Mouse (Mus musculus) ES-Bruce4 (cell line): ENCODE measurements around the gene Cck. TPM values are rescaled to one million over a fixed set of nuclear protein-coding genes. Genes with fewer than 3 reads are reported as not detected.

Experiments used
- H3K27ac ChIP-seq: 2 replicates; pipeline ENCODE4 v1.5.1; 2012; ENCODE audit warnings: low read length, inconsistent platforms; ENCODE audit not compliant: insufficient read depth
- H3K27me3 ChIP-seq: 2 replicates; pipeline ENCODE4 v1.6.1; 2012; ENCODE audit warnings: mild to moderate bottlenecking, low read length, inconsistent platforms; ENCODE audit not compliant: control insufficient read depth, poor library complexity, insufficient read depth, severe bottlenecking
- H3K36me3 ChIP-seq: 2 replicates; pipeline ENCODE4 v1.6.1; 2012; ENCODE audit warnings: inconsistent platforms, mild to moderate bottlenecking, low read length, moderate library complexity; ENCODE audit not compliant: control insufficient read depth, poor library complexity, insufficient read depth, severe bottlenecking
- H3K4me1 ChIP-seq: one replicate; pipeline ENCODE4 v1.8.1; 2011; ENCODE audit warnings: low read length; ENCODE audit not compliant: control insufficient read depth, insufficient read depth
- H3K4me3 ChIP-seq: 2 replicates; pipeline ENCODE4 v1.5.1; 2011; ENCODE audit warnings: low read depth, mild to moderate bottlenecking, low read length
- H3K9ac ChIP-seq: 2 replicates; pipeline ENCODE4 v1.6.1; 2012; ENCODE audit warnings: low read depth, mild to moderate bottlenecking, inconsistent platforms; ENCODE audit not compliant: poor library complexity, severe bottlenecking
- H3K9me3 ChIP-seq: replicated peaks from 2 replicates; pipeline ENCODE4 v1.6.1; 2012; ENCODE audit warnings: mild to moderate bottlenecking, low read length, inconsistent platforms; ENCODE audit not compliant: control insufficient read depth, poor library complexity, insufficient read depth, severe bottlenecking
- CTCF ChIP-seq: IDR thresholded peaks from one replicate; pipeline ENCODE4 v1.8.1; 2011; ENCODE audit warnings: low read depth, low read length
- EP300 ChIP-seq: IDR thresholded peaks from 2 replicates; pipeline ENCODE4 v1.6.1; 2011; ENCODE audit warnings: low read depth, low read length; ENCODE audit not compliant: insufficient read depth
- POLR2A ChIP-seq: IDR thresholded peaks from one replicate; pipeline ENCODE4 v1.8.1; 2011; ENCODE audit warnings: low read length; ENCODE audit not compliant: insufficient read depth
- polyA plus RNA-seq: library from polyadenylated mRNA; stranded (reverse); fragments of >200 nt; gene quantifications from 2 replicates; pipeline ENCODE4 v1.2.4, GENCODE M21; 2011; ENCODE audit warnings: low read depth; ENCODE audit not compliant: missing spikeins, insufficient read depth, insufficient read length

Gene Cck
- polyA plus RNA-seq, 1 experiment: 1.3 TPM

DNA sequence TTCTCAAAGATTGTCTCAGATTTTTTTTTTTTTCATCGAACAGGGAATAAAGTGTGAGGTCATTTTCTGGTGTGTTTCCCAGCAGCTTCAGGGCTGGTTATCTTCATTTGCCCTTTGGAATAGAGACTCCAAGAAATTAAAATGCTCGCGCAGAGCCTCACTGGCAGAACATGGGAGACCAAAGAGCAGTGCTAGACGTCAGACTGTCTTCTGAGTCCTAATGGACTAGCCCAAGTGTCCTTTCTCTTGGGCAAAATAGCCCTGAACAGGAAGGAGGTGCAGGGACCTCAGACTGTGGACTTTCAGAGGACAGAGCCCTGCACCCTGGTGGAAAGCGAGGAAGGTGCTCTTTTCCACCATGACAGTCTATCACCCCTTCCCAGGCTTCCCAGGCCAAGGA, 19.0 kb upstream of the Cck start:
- Histone ChIP-seq H3K27ac (no peak overlapping the region), H3K9me3 (no peaks in the 10 kb centered on the region), H3K9ac (no peak overlapping the region), H3K4me1 (no peaks in the 10 kb centered on the region), H3K4me3 (no peak overlapping the region), H3K36me3 (no peaks in the 10 kb centered on the region), H3K27me3 (no peaks in the 10 kb centered on the region; the same call in 1 of the 2 replicates)
- no peak for TF ChIP-seq POLR2A
- no peak for TF ChIP-seq CTCF
- no peak for TF ChIP-seq EP300

- no peaks in the 10 kb centered on the region; the same call in 1 of the 2 replicates for H3K27me3 ChIP-seq
Measured at GRCm38 (mm10) chr9:121511911-121512310, 16.4 kb upstream of the Cck start.

DNA sequence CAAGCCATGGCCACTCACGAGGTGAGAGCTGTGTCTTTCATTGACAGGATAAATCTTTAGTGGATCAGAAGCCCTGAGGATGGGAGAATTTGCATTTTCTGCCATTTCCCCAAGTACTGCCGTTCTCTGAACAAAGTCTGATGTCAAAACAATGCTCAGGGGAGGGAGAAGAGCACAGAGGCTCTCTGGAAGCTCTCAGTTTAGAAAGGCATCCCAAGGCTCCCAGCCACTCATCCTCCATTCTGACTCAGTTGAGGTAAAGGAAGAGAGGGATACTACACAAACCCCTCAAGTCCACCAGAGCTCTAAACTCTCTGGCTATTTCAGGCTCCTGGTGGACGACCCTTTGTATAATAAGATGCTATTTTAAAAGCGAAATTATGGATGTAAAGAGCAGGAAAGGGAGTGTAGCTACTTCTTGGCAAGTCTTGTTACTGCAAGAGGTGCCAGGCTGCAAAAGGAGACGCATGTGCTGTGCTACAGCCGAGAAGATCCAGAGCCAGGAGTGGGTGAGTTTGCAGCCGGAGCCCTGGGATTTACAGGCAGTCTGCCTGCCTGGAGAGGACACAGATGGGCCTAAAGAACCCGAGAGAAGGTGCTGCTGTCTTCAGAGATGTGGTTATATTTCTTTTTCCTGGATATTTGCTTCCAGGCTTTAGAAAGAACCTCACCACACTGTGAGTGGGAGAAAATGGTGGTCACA, 11.1 kb upstream of the Cck start:
- no peak overlapping the region for H3K4me3 ChIP-seq
- no peak overlapping the region for H3K9ac ChIP-seq
- no peaks in the 10 kb centered on the region for H3K4me1 ChIP-seq
- no peaks in the 10 kb centered on the region for H3K9me3 ChIP-seq
- H3K27me3 ChIP-seq: no peaks in the 10 kb centered on the region
- TF ChIP-seq EP300: no peak
- TF ChIP-seq CTCF: no peak
- TF ChIP-seq POLR2A: no peak
- H3K36me3 ChIP-seq: no peaks in the 10 kb centered on the region
- H3K27ac ChIP-seq: no peak overlapping the region

More at GRCm38 (mm10) chr9:121511911-121512310, 16.4 kb upstream of the Cck start:
- Histone ChIP-seq H3K4me1 (no peaks in the 10 kb centered on the region), H3K4me3 (no peak overlapping the region), H3K9me3 (no peaks in the 10 kb centered on the region), H3K36me3 (no peaks in the 10 kb centered on the region), H3K27ac (no peak overlapping the region), H3K9ac (no peak overlapping the region)
- TF ChIP-seq POLR2A (no peak), CTCF (no peak), EP300 (no peak)

DNA sequence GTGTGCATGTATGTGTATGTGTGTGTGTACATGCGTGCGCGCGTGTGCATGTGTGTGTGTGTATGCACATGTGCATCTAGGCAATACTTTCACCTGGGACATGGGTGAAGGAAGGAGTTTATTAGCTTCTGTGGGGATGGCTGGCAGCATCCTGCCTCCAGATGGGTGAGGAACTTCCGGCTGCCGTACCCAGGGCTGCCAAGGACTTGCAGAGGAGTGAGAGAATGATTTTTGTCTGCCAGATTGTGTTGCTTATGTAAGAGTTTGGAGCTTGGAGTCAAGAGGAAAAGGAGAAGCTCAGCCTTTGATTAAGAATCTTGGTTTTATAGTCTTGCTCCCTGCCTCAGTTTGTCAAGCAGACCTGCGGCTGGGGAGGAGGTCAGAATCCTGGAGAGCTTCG, 9.9 kb upstream of the Cck start:
- TF ChIP-seq POLR2A: no peak
- no peaks in the 10 kb centered on the region for H3K36me3 ChIP-seq
- H3K27me3 ChIP-seq: no peaks in the 10 kb centered on the region
- no peak overlapping the region for H3K27ac ChIP-seq
- H3K9ac ChIP-seq: no peak overlapping the region
- no peaks in the 10 kb centered on the region for H3K4me1 ChIP-seq
- no peaks in the 10 kb centered on the region for H3K9me3 ChIP-seq
- no peak overlapping the region for H3K4me3 ChIP-seq

GRCm38 (mm10) chr9:121496102-121496501, 608 bp upstream of the Cck start:
- H3K27ac ChIP-seq: no peak overlapping the region
- TF ChIP-seq EP300 (no peak), CTCF (no peak), POLR2A (no peak)
- no peaks in the 10 kb centered on the region for H3K27me3 ChIP-seq
- H3K9me3 ChIP-seq: no peaks in the 10 kb centered on the region
- no peak overlapping the region for H3K9ac ChIP-seq
- H3K4me1 ChIP-seq: no peaks in the 10 kb centered on the region
- no peaks in the 10 kb centered on the region for H3K36me3 ChIP-seq
- H3K4me3 ChIP-seq: no peak overlapping the region

DNA sequence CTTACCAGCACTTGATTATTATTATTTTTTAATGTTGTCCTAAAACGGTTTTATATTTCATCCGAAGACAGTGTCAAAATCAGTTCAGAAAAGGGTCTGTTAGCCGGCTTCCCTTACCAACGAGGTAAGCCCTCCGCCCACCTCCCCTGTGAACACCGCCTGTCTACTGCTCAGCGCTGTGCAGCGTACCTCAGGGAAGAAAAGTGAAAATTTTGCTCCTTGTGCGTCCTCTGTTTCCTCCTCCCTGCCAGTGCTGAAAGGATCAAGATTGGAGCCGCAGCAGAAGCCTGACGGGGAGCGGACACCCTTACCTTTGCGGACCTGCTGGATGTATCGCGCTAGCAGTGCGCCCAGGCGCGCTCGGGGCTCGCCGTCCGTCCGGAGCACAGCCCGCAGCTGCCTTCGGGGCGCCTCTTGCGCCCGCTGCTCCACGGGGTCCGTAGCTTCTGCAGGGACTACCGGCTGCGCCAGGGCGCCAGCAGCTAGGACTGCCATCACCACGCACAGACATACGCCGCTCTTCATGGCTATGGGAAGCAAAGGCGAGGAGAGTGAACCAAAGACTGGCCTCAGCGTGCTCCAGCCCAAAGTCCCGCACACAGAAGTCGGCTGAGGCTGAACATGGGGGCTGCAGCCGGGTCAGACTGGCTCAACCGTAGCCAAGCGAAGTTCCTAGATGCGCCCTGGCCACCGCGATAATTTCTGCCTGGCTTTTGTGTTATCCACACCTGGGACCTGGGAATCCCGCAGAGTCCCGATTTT, 1.3 kb downstream of the Cck start:
- no peaks in the 10 kb centered on the region for H3K4me1 ChIP-seq
- H3K27me3 ChIP-seq: no peaks in the 10 kb centered on the region
- H3K36me3 ChIP-seq: no peaks in the 10 kb centered on the region
- no peak overlapping the region for H3K27ac ChIP-seq
- H3K4me3 ChIP-seq: peak overlapping the region; percentile 48
- TF ChIP-seq CTCF (no peak), EP300 (no peak), POLR2A (no peak)
- no peak overlapping the region for H3K9ac ChIP-seq
- H3K9me3 ChIP-seq: no peaks in the 10 kb centered on the region
